Comparison of ENCODE assay signal across 22 mouse cellular contexts in genomic region chr11:30943522-30943921, GRCm38 (mm10). TPM values are rescaled to one million over a fixed set of nuclear protein-coding genes. Genes with fewer than 3 reads are reported as not detected.
DNase-seq lines count a peak whose midpoint lies in the region; ATAC-seq and TF ChIP-seq lines count a peak whose summit lies in the region.
"Had no signal": no experiment of that assay in that cellular context is flagged by ENCODE, and none has a peak within 500 bp of the region (broad histone marks: within the 10 kb centered on the region; RNA-seq: fewer than 3 reads in every experiment).

No protein-coding gene starts in this region.

- no peak overlapping the region for H3K4me2 ChIP-seq in forebrain, embryonic 16.5 days (ENCODE audit: low read length)
- H3K4me2 ChIP-seq: hindbrain, embryonic 12.5 days; kidney, embryonic 15.5 days; limb, embryonic 15.5 days; midbrain, embryonic 12.5 days; stomach, embryonic 15.5 days had no signal

- WGBS in forebrain, embryonic 16.5 days, result 100% methylated on average over 2 of the region's 2 CpGs

- no peak overlapping the region for H3K4me3 ChIP-seq in forebrain, embryonic 16.5 days (replicated peaks; ENCODE audit: low read length)
- no peak overlapping the region for H3K4me3 ChIP-seq in layer of hippocampus, adult 2 months
- H3K4me3 ChIP-seq: hindbrain, embryonic 12.5 days; kidney, embryonic 15.5 days; limb, embryonic 15.5 days; midbrain, embryonic 12.5 days; myocyte; stomach, embryonic 15.5 days had no signal

- peak; percentile 81 for ATAC-seq in cerebellum, adult (ENCODE audit: insufficient number of reproducible peaks, low FRiP score, low TSS enrichment)
- 0 out of 2 replicates have a peak, but pooled peaks have one; percentile 22 for ATAC-seq in monocyte, adult 5-6 weeks (replicated peaks; ENCODE audit: insufficient number of reproducible peaks, low FRiP score, low TSS enrichment, poor library complexity, severe bottlenecking)
- no peak for ATAC-seq in forebrain, embryonic 16.5 days
- ATAC-seq: liver, postnatal 0 days had no signal

- H3K27ac ChIP-seq in forebrain, embryonic 16.5 days (ENCODE audit: low read length), result no peak overlapping the region
- no peak overlapping the region for H3K27ac ChIP-seq in layer of hippocampus, adult 2 months
- H3K27ac ChIP-seq: hindbrain, embryonic 12.5 days; kidney, embryonic 15.5 days; limb, embryonic 15.5 days; midbrain, embryonic 12.5 days; stomach, embryonic 15.5 days had no signal

- DNase-seq in left cerebral cortex, postnatal 4 days, result peak; percentile 49
- no peak for DNase-seq in left cerebral cortex, postnatal 36 days (ENCODE audit: low spot score in 2 of 2)
- DNase-seq in cerebellum, postnatal 10 days, result peak; percentile 90
- DNase-seq in spleen, adult 12 weeks (ENCODE audit: low spot score), result no peak
- DNase-seq in layer of hippocampus, adult 2 months (ENCODE audit: low spot score in 2 of 2), result no peak
- DNase-seq: adrenal gland, adult 2 months; gastrocnemius, postnatal 14 days; liver, postnatal 0 days; lung, postnatal 36 days; thymus, postnatal 14 days had no signal

- H3K9me3 ChIP-seq in forebrain, embryonic 16.5 days (ENCODE audit: control insufficient read depth, low read length), result no peaks in the 10 kb centered on the region
- H3K9me3 ChIP-seq: G1E; hindbrain, embryonic 12.5 days; kidney, embryonic 15.5 days; limb, embryonic 15.5 days; midbrain, embryonic 12.5 days; stomach, embryonic 15.5 days had no signal

- H3K27me3 ChIP-seq in forebrain, embryonic 16.5 days (replicated peaks; ENCODE audit: control insufficient read depth, insufficient read depth, low read length), result no peaks in the 10 kb centered on the region
- H3K27me3 ChIP-seq: hindbrain, embryonic 12.5 days; kidney, embryonic 15.5 days; limb, embryonic 15.5 days; midbrain, embryonic 12.5 days; stomach, embryonic 15.5 days had no signal

- intact Hi-C loops in left cerebral cortex, postnatal 4 days (cut with DNase I), result loop anchor here (10.0 kb wide), 2 partner anchors 99 to 819 kb away; no protein-coding TSS in a partner anchor
- intact Hi-C loops in left cerebral cortex, postnatal 36 days (cut with DNase I), result no loop called here

- no peaks in the 10 kb centered on the region for H3K4me1 ChIP-seq in forebrain, embryonic 16.5 days (replicated peaks; ENCODE audit: control insufficient read depth, insufficient read depth, low read length)
- H3K4me1 ChIP-seq: hindbrain, embryonic 12.5 days; kidney, embryonic 15.5 days; limb, embryonic 15.5 days; midbrain, embryonic 12.5 days; stomach, embryonic 15.5 days had no signal

- peaks cover 32% of the 10 kb centered on the region for H3K36me3 ChIP-seq in forebrain, embryonic 16.5 days (ENCODE audit: control insufficient read depth, insufficient read depth)

- no peak overlapping the region for H3K9ac ChIP-seq in forebrain, embryonic 16.5 days (replicated peaks; ENCODE audit: low read depth, low read length)
- H3K9ac ChIP-seq: hindbrain, embryonic 12.5 days; kidney, embryonic 15.5 days; limb, embryonic 15.5 days; liver, postnatal 0 days; midbrain, embryonic 12.5 days; stomach, embryonic 15.5 days had no signal

- TF ChIP-seq CTCF in layer of hippocampus, adult 2 months (conservative IDR thresholded peaks at IDR 0.05), result no peak

RNA-seq across cellular contexts. Expression of gene Erlec1, which starts 10.6 kb away (rescaled TPM):
- 10 to 100 TPM; 38.4 to 44.2 TPM for total RNA-seq in left cerebral cortex, postnatal 4 days (2021)
- 10 to 100 TPM; 62.5 to 62.6 TPM for total RNA-seq in left cerebral cortex, postnatal 36 days (2021)
- total RNA-seq in monocyte, adult 5-6 weeks (2017), result 9.1 to 29.0 TPM (median 11.2 TPM) in 3 replicates
- polyA plus RNA-seq in forebrain, embryonic 16.5 days (2015; fragmentation: Nextera tagmentation; extraction: Ambion mirVana), result 8.7 and 9.3 TPM in 2 replicates
- 10 to 100 TPM; 52.7 to 56.8 TPM for total RNA-seq in layer of hippocampus, adult 2 months (2021)

RNA-seq across cellular contexts. Expression of gene Chac2, which starts 42.6 kb away (rescaled TPM):
- 10 to 100 TPM; 17.3 to 17.9 TPM for total RNA-seq in left cerebral cortex, postnatal 4 days (2021)
- 10 to 100 TPM; 13.0 to 15.3 TPM for total RNA-seq in left cerebral cortex, postnatal 36 days (2021)
- 10.5 to 18.8 TPM (median 13.8 TPM) in 3 replicates for total RNA-seq in monocyte, adult 5-6 weeks (2017)
- 26.0 and 28.1 TPM in 2 replicates for polyA plus RNA-seq in forebrain, embryonic 16.5 days (2015; fragmentation: Nextera tagmentation; extraction: Ambion mirVana)
- 10 to 100 TPM; 12.7 to 14.6 TPM for total RNA-seq in layer of hippocampus, adult 2 months (2021)

RNA-seq across cellular contexts. Expression of gene Asb3, which starts 58.3 kb away (rescaled TPM):
- total RNA-seq in left cerebral cortex, postnatal 4 days (2021), result 10 to 100 TPM; 19.2 to 20.3 TPM
- 10 to 100 TPM; 16.6 to 18.1 TPM for total RNA-seq in left cerebral cortex, postnatal 36 days (2021)
- total RNA-seq in monocyte, adult 5-6 weeks (2017), result 24.0 to 45.3 TPM (median 24.3 TPM) in 3 replicates
- 38.4 and 44.7 TPM in 2 replicates for polyA plus RNA-seq in forebrain, embryonic 16.5 days (2015; fragmentation: Nextera tagmentation; extraction: Ambion mirVana)
- total RNA-seq in layer of hippocampus, adult 2 months (2021), result 10 to 100 TPM; 18.6 to 18.8 TPM

RNA-seq across cellular contexts. Expression of gene Gpr75, which starts 58.4 kb away (rescaled TPM):
- total RNA-seq in left cerebral cortex, postnatal 4 days (2021), result 1 to 10 TPM; 6.9 to 8.3 TPM
- 10 to 100 TPM; 10.1 to 11.2 TPM for total RNA-seq in left cerebral cortex, postnatal 36 days (2021)
- total RNA-seq in monocyte, adult 5-6 weeks (2017), result not detected in 3 replicates
- 5.0 and 5.1 TPM in 2 replicates for polyA plus RNA-seq in forebrain, embryonic 16.5 days (2015; fragmentation: Nextera tagmentation; extraction: Ambion mirVana)
- total RNA-seq in layer of hippocampus, adult 2 months (2021), result 10 to 100 TPM; 12.8 TPM
- total RNA-seq: G1E; neutrophil, adult 5-6 weeks had no signal
- polyA plus RNA-seq: G1E; heart, embryonic 16.5 days; liver, postnatal 0 days; myocyte had no signal

Comparison
In these comparisons a context has a peak if more than half of its experiments do, and no peak if none do; other contexts are left out.
1. DNase-seq: peak in left cerebral cortex, postnatal 4 days (single experiment) and cerebellum, postnatal 10 days (2 of 2); none in left cerebral cortex, postnatal 36 days (0 of 2), spleen, adult 12 weeks (single experiment) and layer of hippocampus, adult 2 months (0 of 2).